Mouse (Mus musculus) MEL (cell line): Measurements from ENCODE around the gene Zfp446. TPM values are rescaled to one million over a fixed set of nuclear protein-coding genes. Genes with fewer than 3 reads are reported as not detected.

Experiments used
- DNase-seq: peaks from one replicate; pipeline ENCODE4 v3.0.0; 2011; ENCODE audit warnings: low read depth, low spot score
- H3K27ac ChIP-seq: 2 replicates; pipeline ENCODE4 v1.5.1; 2012; ENCODE audit warnings: low read depth, mild to moderate bottlenecking, control low read depth, low read length, moderate library complexity; ENCODE audit not compliant: control insufficient read depth
- H3K27me3 ChIP-seq, 2 experiments: fragments of 150-350 bp in 1 of 2; sonication (generic) in 1 of 2; 2 replicates each; pipeline ENCODE4 v1.6.1; 2012; ENCODE audit warnings: low read length in 2 of 2, mild to moderate bottlenecking in 2 of 2, improper control_type of control experiment in 1 of 2, moderate library complexity in 1 of 2; ENCODE audit not compliant: insufficient read depth in 2 of 2, control insufficient read depth in 1 of 2
- H3K36me3 ChIP-seq, 2 experiments: 2 replicates each; pipeline ENCODE4 v1.6.1; 2012 to 2014; ENCODE audit warnings: low read length in 2 of 2, improper control_type of control experiment in 1 of 2, inconsistent platforms in 1 of 2, mild to moderate bottlenecking in 1 of 2; ENCODE audit not compliant: insufficient read depth in 2 of 2, control insufficient read depth in 1 of 2
- H3K4me1 ChIP-seq, 2 experiments: fragments of 150-350 bp in 1 of 2; sonication (generic) in 1 of 2; 2 replicates each; pipeline ENCODE4 v1.6.1; 2012; ENCODE audit warnings: low read length in 2 of 2, improper control_type of control experiment in 1 of 2, mild to moderate bottlenecking in 1 of 2; ENCODE audit not compliant: insufficient read depth in 2 of 2, control insufficient read depth in 1 of 2
- H3K4me3 ChIP-seq, 2 experiments: fragments of 150-350 bp in 1 of 2; sonication (generic) in 1 of 2; 2 replicates each; pipeline ENCODE4 v1.5.1; 2012; ENCODE audit warnings: low read depth in 2 of 2, low read length in 2 of 2, mild to moderate bottlenecking in 2 of 2, moderate library complexity in 2 of 2, control low read depth in 1 of 2, improper control_type of control experiment in 1 of 2; ENCODE audit not compliant: control insufficient read depth in 1 of 2, insufficient read depth in 1 of 2
- H3K79me2 ChIP-seq: 2 replicates; pipeline ENCODE4 v1.6.1; 2012; ENCODE audit warnings: mild to moderate bottlenecking, low read length, moderate library complexity; ENCODE audit not compliant: control insufficient read depth, poor library complexity, insufficient read depth
- H3K9ac ChIP-seq: 2 replicates; pipeline ENCODE4 v1.6.1; 2012; ENCODE audit warnings: low read depth, mild to moderate bottlenecking, control low read depth, low read length, moderate library complexity; ENCODE audit not compliant: control insufficient read depth, poor library complexity, severe bottlenecking
- H3K9me3 ChIP-seq: fragments of 150-350 bp; sonication (generic); replicated peaks from 2 replicates; pipeline ENCODE4 v1.6.1; 2012; ENCODE audit warnings: mild to moderate bottlenecking, low read length, improper control_type of control experiment, moderate library complexity; ENCODE audit not compliant: insufficient read depth
- BHLHE40 ChIP-seq: IDR thresholded peaks from 2 replicates; pipeline ENCODE4 v1.6.1; 2012; ENCODE audit warnings: low read depth, mild to moderate bottlenecking, inconsistent platforms, low read length, improper control_type of control experiment, borderline replicate concordance
- CHD1 ChIP-seq: IDR thresholded peaks from 2 replicates; pipeline ENCODE4 v1.6.1; 2012; ENCODE audit warnings: low read depth, mild to moderate bottlenecking, inconsistent platforms, low read length, improper control_type of control experiment
- CTCF ChIP-seq, 3 experiments: IDR thresholded peaks in 2 of 3; conservative IDR thresholded peaks in 1 of 3; 2 replicates each; pipeline ENCODE4 v1.5.1; 2011 to 2012; ENCODE audit warnings: low read length in 3 of 3, low read depth in 2 of 3, mild to moderate bottlenecking in 2 of 3, improper control_type of control experiment in 1 of 3, inconsistent platforms in 1 of 3, mixed read lengths in 1 of 3, moderate library complexity in 1 of 3; ENCODE audit not compliant: control insufficient read depth in 1 of 3, insufficient read depth in 1 of 3, poor library complexity in 1 of 3, severe bottlenecking in 1 of 3
- EP300 ChIP-seq, 2 experiments: IDR thresholded peaks; 2 replicates each; pipeline ENCODE4 v1.6.1; 2011; ENCODE audit warnings: improper control_type of control experiment in 2 of 2, low read length in 2 of 2, low read depth in 1 of 2, mild to moderate bottlenecking in 1 of 2
- GABPA ChIP-seq: IDR thresholded peaks from 2 replicates; pipeline ENCODE4 v1.6.1; 2012; ENCODE audit warnings: low read depth, mild to moderate bottlenecking, inconsistent platforms, low read length, improper control_type of control experiment, moderate library complexity
- GATA1 ChIP-seq: IDR thresholded peaks from 2 replicates; pipeline ENCODE4 v1.6.1; 2011; ENCODE audit warnings: low read depth, low read length, improper control_type of control experiment
- HCFC1 ChIP-seq: IDR thresholded peaks from 2 replicates; pipeline ENCODE4 v1.6.1; 2012; ENCODE audit warnings: low read depth, mild to moderate bottlenecking, inconsistent platforms, low read length, improper control_type of control experiment, moderate library complexity
- KAT2A ChIP-seq: conservative IDR thresholded peaks from 2 replicates; pipeline ENCODE4 v1.6.1; 2012; ENCODE audit warnings: low read depth, low read length, improper control_type of control experiment, inconsistent platforms
- MAX ChIP-seq: IDR thresholded peaks from 2 replicates; pipeline ENCODE4 v1.6.1; 2011; ENCODE audit warnings: low read length, improper control_type of control experiment
- MAZ ChIP-seq: IDR thresholded peaks from 2 replicates; pipeline ENCODE4 v1.6.1; 2012; ENCODE audit warnings: low read depth, mild to moderate bottlenecking, inconsistent platforms, low read length, improper control_type of control experiment
- MEF2A ChIP-seq: IDR thresholded peaks from 2 replicates; pipeline ENCODE4 v1.6.1; 2014; ENCODE audit warnings: low read depth, mild to moderate bottlenecking, inconsistent platforms, low read length, improper control_type of control experiment; ENCODE audit not compliant: poor library complexity, insufficient replicate concordance, severe bottlenecking; ENCODE audit errors: extremely low read depth
- MXI1 ChIP-seq: IDR thresholded peaks from 2 replicates; pipeline ENCODE4 v1.6.1; 2011; ENCODE audit warnings: mild to moderate bottlenecking, low read depth, low read length, improper control_type of control experiment
- NRF1 ChIP-seq: IDR thresholded peaks from 2 replicates; pipeline ENCODE4 v1.6.1; 2014; ENCODE audit warnings: low read depth, mild to moderate bottlenecking, inconsistent platforms, low read length, improper control_type of control experiment, moderate library complexity; ENCODE audit not compliant: poor library complexity, insufficient read depth, severe bottlenecking
- POLR2AphosphoS2 ChIP-seq: IDR thresholded peaks from 2 replicates; pipeline ENCODE4 v1.6.1; 2011; ENCODE audit warnings: low read length, improper control_type of control experiment
- POLR2AphosphoS5 ChIP-seq: IDR thresholded peaks from 2 replicates; pipeline ENCODE4 v1.6.1; 2012; ENCODE audit warnings: low read depth, borderline replicate concordance, mild to moderate bottlenecking, inconsistent platforms, low read length, moderate library complexity, mixed read lengths
- RCOR1 ChIP-seq: IDR thresholded peaks from 2 replicates; pipeline ENCODE4 v1.6.1; 2012; ENCODE audit warnings: low read depth, mild to moderate bottlenecking, inconsistent platforms, low read length, improper control_type of control experiment
- TAL1 ChIP-seq: IDR thresholded peaks from 2 replicates; pipeline ENCODE4 v1.6.1; 2012; ENCODE audit warnings: mild to moderate bottlenecking, inconsistent platforms, low read length, moderate library complexity, mixed read lengths
- TBP ChIP-seq: IDR thresholded peaks from 2 replicates; pipeline ENCODE4 v1.8.0; 2011; ENCODE audit warnings: low read depth, low read length, improper control_type of control experiment
- TCF12 ChIP-seq: IDR thresholded peaks from 2 replicates; pipeline ENCODE4 v1.6.1; 2014; ENCODE audit warnings: low read depth, mild to moderate bottlenecking, inconsistent platforms, low read length, improper control_type of control experiment, moderate library complexity
- UBTF ChIP-seq: IDR thresholded peaks from 2 replicates; pipeline ENCODE4 v1.6.1; 2012; ENCODE audit warnings: low read depth, mild to moderate bottlenecking, inconsistent platforms, low read length, improper control_type of control experiment, moderate library complexity, borderline replicate concordance; ENCODE audit not compliant: insufficient read depth
- USF1 ChIP-seq: IDR thresholded peaks from 2 replicates; pipeline ENCODE4 v1.6.1; 2014; ENCODE audit warnings: low read depth, mild to moderate bottlenecking, inconsistent platforms, low read length, improper control_type of control experiment, moderate library complexity
- ZMIZ1 ChIP-seq: IDR thresholded peaks from 2 replicates; pipeline ENCODE4 v1.6.1; 2012; ENCODE audit warnings: low read depth, mild to moderate bottlenecking, inconsistent platforms, low read length, improper control_type of control experiment, moderate library complexity
- polyA plus RNA-seq, 2 experiments: library from polyadenylated mRNA; stranded (reverse) in 1 of 2; unstranded in 1 of 2; fragments of >175 nt in 1 of 2; fragments of >200 nt in 1 of 2; gene quantifications; 2 replicates each; pipeline versions ENCODE4 v1.2.1 to v1.2.4; 2012; ENCODE audit warnings: low replicate concordance in 2 of 2, low read depth in 1 of 2; ENCODE audit not compliant: insufficient read length in 2 of 2, insufficient read depth in 1 of 2, missing spikeins in 1 of 2
- total RNA-seq: library from RNA; depleted of rRNA; stranded (reverse); fragments of 300-350 nt; gene quantifications from 2 replicates; pipeline ENCODE4 v1.2.3, GENCODE M21; 2012

Gene Zfp446
- total and polyA plus RNA-seq, 3 experiments = 3.4 to 4.9 TPM; not detected in 1

DNA sequence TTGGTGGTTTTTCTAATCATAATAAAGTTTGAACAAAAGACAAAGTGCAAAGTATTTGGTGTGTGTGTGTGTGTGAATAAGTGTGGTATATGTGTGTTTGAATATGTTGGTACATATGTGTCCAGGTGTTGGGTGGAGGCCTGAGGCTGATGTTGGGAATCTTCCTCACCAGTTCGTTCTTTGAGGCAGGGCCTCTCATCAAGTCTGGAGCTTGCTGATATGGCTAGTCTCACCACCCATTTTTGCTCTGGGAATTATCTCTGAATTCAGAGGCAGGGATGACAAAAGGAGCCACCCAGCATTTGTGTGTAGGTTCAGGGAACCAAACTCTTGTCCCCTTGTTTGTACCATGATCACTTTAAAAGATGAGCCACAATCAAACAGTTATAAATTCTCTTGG, 8.1 kb downstream of the Zfp446 start:
- H3K79me2 ChIP-seq = no peaks in the 10 kb centered on the region
- no peak overlapping the region for H3K27ac ChIP-seq
- H3K4me1 ChIP-seq = peaks cover 2 to 8% of the 10 kb centered on the region in 2 experiments; a peak in 3 of 4 replicates
- no peaks in the 10 kb centered on the region for H3K27me3 ChIP-seq
- no peaks in the 10 kb centered on the region for H3K9me3 ChIP-seq
- no peak overlapping the region for H3K4me3 ChIP-seq
- TF ChIP-seq GABPA (no peak), KAT2A (no peak), MXI1 (no peak), UBTF (no peak), MAZ (no peak), TAL1 (no peak), BHLHE40 (no peak), POLR2AphosphoS2 (no peak), USF1 (no peak), POLR2AphosphoS5 (no peak), GATA1 (no peak), EP300 (IDR thresholded peaks at IDR 0.05; ENCODE audit: low read depth in 1 of 2, low read length in 2 of 2) (no peak), HCFC1 (no peak), MAX (no peak), CHD1 (no peak), TBP (no peak), CTCF (IDR thresholded peaks at IDR 0.05 in 2 of 3, conservative IDR thresholded peaks at IDR 0.05 in 1 of 3; ENCODE audit: control insufficient read depth in 1 of 3, insufficient read depth in 1 of 3, low read depth in 2 of 3, low read length in 3 of 3, poor library complexity in 1 of 3, severe bottlenecking in 1 of 3) (no peak), MEF2A (no peak)
- peaks cover 0 to 2% of the 10 kb centered on the region in 2 experiments; a peak in 2 of 4 replicates for H3K36me3 ChIP-seq
- H3K9ac ChIP-seq = no peak overlapping the region
- no peak for DNase-seq

GRCm38 (mm10) chr7:12986906-12987305, 9.3 kb downstream of the Zfp446 start:
- peaks cover 0 to 2% of the 10 kb centered on the region in 2 experiments; a peak in 2 of 4 replicates for H3K36me3 ChIP-seq
- no peak overlapping the region for H3K9ac ChIP-seq
- TF ChIP-seq ZMIZ1 (no peak), MEF2A (no peak), HCFC1 (no peak), CHD1 (no peak), NRF1 (no peak), MAX (no peak), TBP (no peak), RCOR1 (no peak), TCF12 (no peak), GATA1 (no peak), BHLHE40 (no peak), USF1 (no peak)
- TF ChIP-seq, all 39 proteins: peak for 0
- Histone ChIP-seq H3K4me1 (peaks cover 2 to 8% of the 10 kb centered on the region in 2 experiments; a peak in 3 of 4 replicates), H3K79me2 (no peaks in the 10 kb centered on the region), H3K27me3 (no peaks in the 10 kb centered on the region), H3K9me3 (no peaks in the 10 kb centered on the region), H3K27ac (no peak overlapping the region), H3K4me3 (no peak overlapping the region)
- DNase-seq = no peak
